Mouse (Mus musculus): ENCODE results near the gene Fam124b.

- TF ChIP-seq CTCF (IDR thresholded peaks at IDR 0.05) (no peak), EP300 (IDR thresholded peaks at IDR 0.05) (no peak)
These were observed 50.6 kb downstream of the Fam124b start for GRCm38 (mm10) chr1:80167706-80168105.

All from lung, postnatal 0 days (tissue).